Mouse (Mus musculus) kidney, postnatal 0 days (tissue): ENCODE measurements around the gene Gm11562. TPM values are rescaled to one million over a fixed set of nuclear protein-coding genes. Genes with fewer than 3 reads are reported as not detected.

Experiments
- ATAC-seq: fragments of 200-750 bp; cut with Nextera tagmentation; replicated peaks from 2 replicates; pipeline ENCODE4 v1.8.0; 2017; ENCODE audit warnings: low read depth, moderate number of reproducible peaks, moderate TSS enrichment, moderate library complexity; ENCODE audit not compliant: low FRiP score
- DNase-seq: peaks from one replicate; pipeline ENCODE4 v3.0.0-alpha.2; 2016; ENCODE audit warnings: low spot score
- H3K27ac ChIP-seq: fragments of 300-500 bp; sonication (generic); 2 replicates; pipeline ENCODE4 v1.5.1; 2014; ENCODE audit warnings: mild to moderate bottlenecking
- H3K27me3 ChIP-seq: fragments of 300-500 bp; sonication (generic); 2 replicates; pipeline ENCODE4 v1.6.1; 2014; ENCODE audit warnings: low read length, mixed read lengths; ENCODE audit not compliant: insufficient read depth
- H3K36me3 ChIP-seq: fragments of 300-500 bp; sonication (generic); 2 replicates; pipeline ENCODE4 v1.6.1; 2014; ENCODE audit warnings: low read length, mixed read lengths; ENCODE audit not compliant: insufficient read depth
- H3K4me1 ChIP-seq: fragments of 300-500 bp; sonication (generic); replicated peaks from 2 replicates; pipeline ENCODE4 v1.6.1; 2014; ENCODE audit warnings: antibody characterized with exemption, low read length, mixed read lengths; ENCODE audit not compliant: insufficient read depth
- H3K4me2 ChIP-seq: fragments of 300-500 bp; sonication (generic); 2 replicates; pipeline ENCODE4 v1.6.1; 2014; ENCODE audit warnings: mild to moderate bottlenecking, low read length, moderate library complexity, mixed read lengths
- H3K4me3 ChIP-seq: fragments of 300-500 bp; sonication (generic); replicated peaks from 2 replicates; pipeline ENCODE4 v1.5.1; 2014; ENCODE audit warnings: low read depth, low read length
- H3K9ac ChIP-seq: fragments of 300-500 bp; sonication (generic); 2 replicates; pipeline ENCODE4 v1.6.1; 2014; ENCODE audit warnings: low read depth, low read length
- H3K9me3 ChIP-seq: fragments of 300-500 bp; sonication (generic); replicated peaks from 2 replicates; pipeline ENCODE4 v1.6.1; 2016; ENCODE audit warnings: low read length, inconsistent platforms, mixed read lengths
- CTCF ChIP-seq: IDR thresholded peaks from 2 replicates; pipeline ENCODE4 v1.5.1; 2016; ENCODE audit warnings: antibody characterized with exemption, low read depth, mild to moderate bottlenecking, moderate library complexity
- WGBS: fragments of 180-500 bp; shearing (Covaris S2); extraction: QIAGEN DNeasy Blood & Tissue Kit; methylation state at CpG from one replicate; pipeline ENCODE4 v1.1.7; 2014; 5-methylcytosine and 5-hydroxymethylcytosine counted together
- polyA plus RNA-seq: library from polyadenylated mRNA; unstranded; fragments of >200 nt; fragmentation: Nextera tagmentation; extraction: Ambion mirVana; gene quantifications from 2 replicates; pipeline ENCODE4 v1.2.1, GENCODE M21; 2015

Gene Gm11562
- polyA plus RNA-seq, 1 experiment from 2014 or later = not detected

GRCm38 (mm10) chr11:99590981-99591380 is 29.3 kb downstream of the Gm11562 start, which contains the start of gene Krtap1-3:
Gene Krtap1-3 (minus strand): TSS chr11:99591339.
- no peak within 1 kb of the TSS for H3K4me3 ChIP-seq
- no peaks in the 10 kb centered on the region for H3K36me3 ChIP-seq
- no peak for TF ChIP-seq CTCF
- DNase-seq (no peak), ATAC-seq (no peak)
- no peak within 1 kb of the TSS for H3K27ac ChIP-seq
- 82% methylated on average over 6 of the region's 6 CpGs for WGBS
- no peaks in the 10 kb centered on the region for H3K9me3 ChIP-seq
- no peak within 1 kb of the TSS for H3K4me2 ChIP-seq
- H3K4me1 ChIP-seq = no peaks in the 10 kb centered on the region
- no peak within 1 kb of the TSS for H3K9ac ChIP-seq
- no peaks in the 10 kb centered on the region for H3K27me3 ChIP-seq

- H3K27ac ChIP-seq = no peak overlapping the region
- DNase-seq (no peak), ATAC-seq (no peak)
- TF ChIP-seq CTCF = no peak
- H3K4me1 ChIP-seq = no peaks in the 10 kb centered on the region
- no peak overlapping the region for H3K4me2 ChIP-seq
- H3K4me3 ChIP-seq = no peak overlapping the region
- H3K9me3 ChIP-seq = no peaks in the 10 kb centered on the region
- WGBS = 87% methylated on average over 7 of the region's 7 CpGs
- no peaks in the 10 kb centered on the region for H3K36me3 ChIP-seq
- H3K27me3 ChIP-seq = no peaks in the 10 kb centered on the region
- H3K9ac ChIP-seq = no peak overlapping the region
Measured at GRCm38 (mm10) chr11:99585096-99585495, 35.1 kb downstream of the Gm11562 start.

- no peak within 1 kb of the TSS for H3K27ac ChIP-seq
- no peak for ATAC-seq
- no peak for TF ChIP-seq CTCF
- H3K27me3 ChIP-seq = no peaks in the 10 kb centered on the region
- no peaks in the 10 kb centered on the region for H3K36me3 ChIP-seq
- no peaks in the 10 kb centered on the region for H3K4me1 ChIP-seq
- no peaks in the 10 kb centered on the region for H3K9me3 ChIP-seq
- H3K4me3 ChIP-seq = no peak within 1 kb of the TSS
- no peak within 1 kb of the TSS for H3K4me2 ChIP-seq
- H3K9ac ChIP-seq = no peak within 1 kb of the TSS
- 81% methylated on average over 5 of the region's 5 CpGs for WGBS
- DNase-seq = no peak
Measured at GRCm38 (mm10) chr11:99583245-99583704, 37.0 kb downstream of the Gm11562 start, which contains the start of gene Krtap1-4. Gene Krtap1-4 (minus strand): TSS chr11:99583654.

DNA sequence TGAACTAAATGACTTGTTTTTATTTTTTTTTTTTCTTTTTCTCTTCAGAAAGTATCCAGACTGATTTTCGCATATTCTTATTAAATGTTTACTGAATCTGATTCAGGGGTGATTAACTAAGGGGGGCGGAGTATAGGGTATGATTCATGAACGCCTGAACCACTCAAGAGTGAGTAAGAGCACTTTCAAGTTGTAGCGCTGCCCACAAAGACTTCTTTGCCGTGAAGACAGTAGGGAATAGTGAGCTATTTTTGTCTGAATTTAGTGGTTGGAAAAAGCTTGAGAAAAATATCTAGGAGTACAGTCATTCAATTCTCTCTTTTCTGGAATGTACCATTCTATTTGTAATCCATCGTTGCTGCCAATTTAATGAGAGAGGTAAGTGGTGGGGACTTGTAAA is 38.7 kb downstream of the Gm11562 start:
- H3K9me3 ChIP-seq = no peaks in the 10 kb centered on the region
- no peak overlapping the region for H3K4me3 ChIP-seq
- H3K27me3 ChIP-seq = no peaks in the 10 kb centered on the region
- no peaks in the 10 kb centered on the region for H3K36me3 ChIP-seq
- 81% methylated on average over 6 of the region's 6 CpGs for WGBS
- DNase-seq (no peak), ATAC-seq (no peak)
- no peak overlapping the region for H3K27ac ChIP-seq
- H3K4me1 ChIP-seq = no peaks in the 10 kb centered on the region
- H3K4me2 ChIP-seq = no peak overlapping the region
- H3K9ac ChIP-seq = no peak overlapping the region
- no peak for TF ChIP-seq CTCF

- Histone ChIP-seq H3K36me3 (no peaks in the 10 kb centered on the region), H3K9me3 (no peaks in the 10 kb centered on the region), H3K4me3 (no peak overlapping the region), H3K27me3 (no peaks in the 10 kb centered on the region), H3K4me2 (no peak overlapping the region), H3K4me1 (no peaks in the 10 kb centered on the region), H3K9ac (no peak overlapping the region), H3K27ac (no peak overlapping the region)
- DNase-seq (no peak), ATAC-seq (no peak)
- WGBS = 89% methylated on average over 5 of the region's 5 CpGs
- TF ChIP-seq CTCF = no peak
Measured at GRCm38 (mm10) chr11:99581051-99581450, 39.2 kb downstream of the Gm11562 start.

DNA sequence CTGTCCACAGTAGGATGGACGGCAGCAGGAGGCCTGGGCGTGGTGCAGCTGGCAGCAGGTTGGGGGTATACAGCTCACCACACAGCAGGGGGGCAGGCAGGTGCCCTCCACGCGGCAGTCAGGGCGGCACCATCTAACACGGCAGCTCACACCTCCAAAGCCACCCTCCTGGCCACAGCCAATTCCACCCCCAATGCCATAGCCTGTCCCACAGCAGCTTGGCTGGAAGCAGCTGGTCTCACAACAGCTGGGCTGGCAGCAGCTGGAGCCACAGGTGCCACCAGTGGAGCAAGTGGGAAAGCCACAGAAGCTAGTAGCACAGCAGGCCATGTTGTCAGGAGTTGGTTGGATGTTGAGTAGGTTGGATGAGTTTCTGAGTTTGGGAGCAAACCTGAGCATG is 39.6 kb downstream of the Gm11562 start, which contains the start of gene Krtap1-5:
Krtap1-5 (minus strand) TSS at position 381 of the 400 bp plus-strand sequence.
- no peaks in the 10 kb centered on the region for H3K4me1 ChIP-seq
- no peak for TF ChIP-seq CTCF
- H3K36me3 ChIP-seq = no peaks in the 10 kb centered on the region
- no peak for DNase-seq
- H3K4me3 ChIP-seq = no peak within 1 kb of the TSS
- ATAC-seq = no peak
- no peak within 1 kb of the TSS for H3K4me2 ChIP-seq
- WGBS = 85% methylated on average over 6 of the region's 6 CpGs
- no peak within 1 kb of the TSS for H3K27ac ChIP-seq
- H3K27me3 ChIP-seq = no peaks in the 10 kb centered on the region
- no peak within 1 kb of the TSS for H3K9ac ChIP-seq
- H3K9me3 ChIP-seq = no peaks in the 10 kb centered on the region

DNA sequence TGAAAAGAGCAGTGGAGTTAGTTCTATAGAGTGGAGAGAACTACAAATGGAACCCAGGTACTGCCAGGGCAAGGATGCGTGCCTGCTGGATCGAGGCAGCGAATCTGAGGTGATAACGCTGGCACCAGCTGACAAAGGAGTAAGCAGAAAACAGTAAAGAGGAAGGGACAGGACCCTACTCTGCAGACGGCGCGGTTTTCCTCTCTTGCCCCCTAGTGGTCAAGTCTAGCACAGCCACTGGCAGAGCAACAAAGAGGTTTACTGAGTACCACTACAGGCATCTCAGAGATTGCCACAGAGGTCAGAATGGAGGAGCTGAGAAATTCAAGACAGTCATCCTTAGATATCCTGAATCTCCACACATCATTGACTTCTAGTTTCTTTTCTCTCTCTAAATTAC is 46.1 kb downstream of the Gm11562 start:
- Histone ChIP-seq H3K27ac (no peak overlapping the region), H3K27me3 (no peaks in the 10 kb centered on the region), H3K9ac (no peak overlapping the region), H3K36me3 (no peaks in the 10 kb centered on the region), H3K4me3 (no peak overlapping the region), H3K4me1 (no peaks in the 10 kb centered on the region), H3K9me3 (no peaks in the 10 kb centered on the region), H3K4me2 (peak overlapping the region; percentile 38; the same call in 1 of the 2 replicates)
- TF ChIP-seq CTCF = peak; percentile 85
- 4% methylated on average over 7 of the region's 7 CpGs for WGBS
- DNase-seq (peak; percentile 81), ATAC-seq (no peak)
